Mouse (Mus musculus): ENCODE data around the gene Vangl2. TPM values are rescaled to one million over a fixed set of nuclear protein-coding genes. Genes with fewer than 3 reads are reported as not detected.

The Vangl2 gene
- polyA plus RNA-seq, 1 experiment from 2014 or later = 48.9 TPM

GRCm38 (mm10) chr1:171996701-171997100, 31.5 kb downstream of the Vangl2 start:
- peaks cover 5% of the 10 kb centered on the region; the same call in 1 of the 2 replicates for H3K4me1 ChIP-seq (replicated peaks; ENCODE audit: control insufficient read depth, insufficient read depth, low read length)
- DNase-seq (ENCODE audit: low spot score) (no peak), ATAC-seq (ENCODE audit: low FRiP score) (no peak)
- 74% methylated on average over 7 of the region's 7 CpGs for WGBS
- H3K9me3 ChIP-seq (ENCODE audit: control insufficient read depth, low read length) = no peaks in the 10 kb centered on the region
- 0 out of 2 replicates have a peak, but pooled peaks cover 7% of the 10 kb centered on the region for H3K36me3 ChIP-seq (replicated peaks; ENCODE audit: control insufficient read depth, insufficient read depth)
- H3K4me2 ChIP-seq (replicated peaks) = no peak overlapping the region
- no peak overlapping the region for H3K27ac ChIP-seq
- no peak overlapping the region for H3K4me3 ChIP-seq (replicated peaks; ENCODE audit: low read length)
- no peaks in the 10 kb centered on the region for H3K27me3 ChIP-seq (ENCODE audit: control insufficient read depth, insufficient read depth, low read length)
- H3K9ac ChIP-seq = no peak overlapping the region

DNA sequence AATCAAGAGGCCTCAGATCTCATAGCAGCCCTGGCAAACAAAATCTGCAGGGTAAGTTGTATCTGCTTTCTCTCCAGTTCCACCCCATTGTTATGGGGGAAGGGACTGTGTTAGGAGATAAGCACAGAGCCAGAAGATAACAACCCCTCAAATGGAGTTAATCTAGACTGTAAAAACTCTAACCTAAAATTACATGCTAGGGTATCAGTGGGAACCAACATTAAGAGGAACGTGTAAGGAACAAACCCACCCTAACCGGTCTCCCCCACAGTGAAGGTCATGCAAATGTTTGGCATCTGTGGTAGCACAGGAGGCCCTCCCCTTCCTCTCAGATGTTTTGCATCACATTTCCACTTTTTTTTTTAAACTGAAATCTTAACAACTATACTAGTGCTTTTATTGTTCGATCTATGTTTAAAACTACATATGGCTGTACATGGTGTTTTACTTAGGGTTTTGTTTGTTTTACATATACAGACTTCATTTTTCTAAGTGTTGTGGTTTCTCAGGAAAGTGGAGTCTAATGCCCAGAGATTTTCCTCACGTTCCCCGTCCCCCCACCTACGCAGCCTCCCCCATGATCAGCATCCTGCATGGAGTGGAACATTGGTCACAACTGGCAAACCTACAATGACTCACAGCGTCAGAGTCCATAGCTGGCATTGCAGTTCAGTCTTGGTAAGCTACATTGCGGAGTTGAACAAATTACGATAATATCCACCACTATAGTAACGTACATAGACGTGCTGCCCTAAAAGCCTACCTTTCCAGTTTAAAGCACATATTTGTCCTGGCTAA, 33.1 kb downstream of the Vangl2 start:
- Histone ChIP-seq H3K36me3 (replicated peaks; ENCODE audit: control insufficient read depth, insufficient read depth) (0 out of 2 replicates have a peak, but pooled peaks cover 7% of the 10 kb centered on the region), H3K27ac (no peak overlapping the region), H3K4me3 (replicated peaks; ENCODE audit: low read length) (no peak overlapping the region), H3K4me1 (replicated peaks; ENCODE audit: control insufficient read depth, insufficient read depth, low read length) (no peaks in the 10 kb centered on the region), H3K27me3 (ENCODE audit: control insufficient read depth, insufficient read depth, low read length) (no peaks in the 10 kb centered on the region), H3K9ac (no peak overlapping the region), H3K4me2 (replicated peaks) (no peak overlapping the region), H3K9me3 (ENCODE audit: control insufficient read depth, low read length) (no peaks in the 10 kb centered on the region)
- 86% methylated on average over 11 of the region's 11 CpGs for WGBS
- ATAC-seq (ENCODE audit: low FRiP score) = no peak
- no peak for DNase-seq (ENCODE audit: low spot score)

DNA sequence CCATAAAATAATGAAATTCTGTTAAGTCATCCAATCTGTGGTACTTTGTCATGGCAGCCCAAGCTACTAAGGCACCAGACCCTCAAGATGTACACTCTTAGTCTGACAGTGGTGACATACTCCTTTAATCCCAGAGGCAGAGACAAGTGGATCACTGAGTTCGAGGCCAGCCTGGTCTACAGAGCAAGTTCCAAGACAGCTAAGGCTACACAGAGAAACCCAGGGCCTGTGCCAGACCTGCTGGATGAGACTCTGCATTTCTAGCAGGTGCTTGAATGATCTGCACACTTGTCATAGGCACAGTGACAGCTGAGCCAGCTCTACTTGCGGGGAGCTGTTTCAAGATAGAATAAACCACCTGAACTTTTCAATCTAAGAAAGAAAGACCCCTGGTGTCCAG, 33.7 kb downstream of the Vangl2 start:
- ATAC-seq (ENCODE audit: low FRiP score) (no peak), DNase-seq (ENCODE audit: low spot score) (no peak)
- Histone ChIP-seq H3K36me3 (replicated peaks; ENCODE audit: control insufficient read depth, insufficient read depth) (0 out of 2 replicates have a peak, but pooled peaks cover 4% of the 10 kb centered on the region), H3K4me3 (replicated peaks; ENCODE audit: low read length) (no peak overlapping the region), H3K9me3 (ENCODE audit: control insufficient read depth, low read length) (no peaks in the 10 kb centered on the region), H3K9ac (no peak overlapping the region), H3K27me3 (ENCODE audit: control insufficient read depth, insufficient read depth, low read length) (no peaks in the 10 kb centered on the region), H3K27ac (no peak overlapping the region), H3K4me1 (replicated peaks; ENCODE audit: control insufficient read depth, insufficient read depth, low read length) (no peaks in the 10 kb centered on the region), H3K4me2 (replicated peaks) (no peak overlapping the region)
- 90% methylated on average over 2 of the region's 2 CpGs for WGBS

GRCm38 (mm10) chr1:171992901-171993530, 35.2 kb downstream of the Vangl2 start:
- Histone ChIP-seq H3K4me1 (replicated peaks; ENCODE audit: control insufficient read depth, insufficient read depth, low read length) (no peaks in the 10 kb centered on the region), H3K36me3 (replicated peaks; ENCODE audit: control insufficient read depth, insufficient read depth) (no peaks in the 10 kb centered on the region), H3K4me2 (replicated peaks) (no peak overlapping the region), H3K27me3 (ENCODE audit: control insufficient read depth, insufficient read depth, low read length) (no peaks in the 10 kb centered on the region), H3K9me3 (ENCODE audit: control insufficient read depth, low read length) (peaks cover 3% of the 10 kb centered on the region; the same call in 1 of the 2 replicates), H3K9ac (no peak overlapping the region), H3K4me3 (replicated peaks; ENCODE audit: low read length) (no peak overlapping the region), H3K27ac (no peak overlapping the region)
- 85% methylated on average over 4 of the region's 4 CpGs for WGBS
- no peak for ATAC-seq (ENCODE audit: low FRiP score)
- no peak for DNase-seq (ENCODE audit: low spot score)

- Histone ChIP-seq H3K27ac (no peak overlapping the region), H3K4me2 (replicated peaks) (no peak overlapping the region), H3K36me3 (replicated peaks; ENCODE audit: control insufficient read depth, insufficient read depth) (no peaks in the 10 kb centered on the region), H3K4me1 (replicated peaks; ENCODE audit: control insufficient read depth, insufficient read depth, low read length) (no peaks in the 10 kb centered on the region), H3K27me3 (ENCODE audit: control insufficient read depth, insufficient read depth, low read length) (no peaks in the 10 kb centered on the region), H3K9me3 (ENCODE audit: control insufficient read depth, low read length) (peaks cover 3% of the 10 kb centered on the region; the same call in 1 of the 2 replicates), H3K4me3 (replicated peaks; ENCODE audit: low read length) (no peak overlapping the region), H3K9ac (no peak overlapping the region)
- ATAC-seq (ENCODE audit: low FRiP score) (no peak), DNase-seq (ENCODE audit: low spot score) (no peak)
- WGBS = 88% methylated on average over 2 of the region's 2 CpGs
These were observed 36.4 kb downstream of the Vangl2 start for GRCm38 (mm10) chr1:171991883-171992282.

DNA sequence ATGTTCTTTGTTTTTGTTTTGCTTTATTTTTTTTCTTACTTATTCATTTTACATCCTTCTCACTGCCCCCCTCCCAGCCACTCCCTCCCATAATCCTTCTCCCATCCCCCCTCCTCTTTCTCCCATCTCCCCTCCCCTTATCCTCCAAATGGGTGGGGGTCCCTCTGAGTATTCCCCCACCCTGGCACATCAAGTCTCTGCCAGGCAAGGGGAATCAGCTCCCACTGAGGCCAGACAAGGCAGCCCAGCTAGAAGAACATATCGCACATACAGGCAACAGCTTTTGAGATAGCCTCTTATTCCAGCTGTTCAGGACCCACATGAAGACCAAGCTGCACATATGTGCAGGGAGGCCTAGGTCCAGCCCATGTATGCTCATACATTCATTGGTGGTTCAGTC, 44.1 kb downstream of the Vangl2 start:
- H3K9me3 ChIP-seq (ENCODE audit: control insufficient read depth, low read length) = peaks cover 8% of the 10 kb centered on the region; the same call in 1 of the 2 replicates
- 100% methylated on average over 1 of the region's 1 CpGs for WGBS
- H3K4me1 ChIP-seq (replicated peaks; ENCODE audit: control insufficient read depth, insufficient read depth, low read length) = no peaks in the 10 kb centered on the region
- no peaks in the 10 kb centered on the region for H3K36me3 ChIP-seq (replicated peaks; ENCODE audit: control insufficient read depth, insufficient read depth)
- no peak for DNase-seq (ENCODE audit: low spot score)
- no peak overlapping the region for H3K9ac ChIP-seq
- no peaks in the 10 kb centered on the region for H3K27me3 ChIP-seq (ENCODE audit: control insufficient read depth, insufficient read depth, low read length)
- ATAC-seq (ENCODE audit: low FRiP score) = no peak
- H3K27ac ChIP-seq = no peak overlapping the region
- H3K4me2 ChIP-seq (replicated peaks) = no peak overlapping the region
- no peak overlapping the region for H3K4me3 ChIP-seq (replicated peaks; ENCODE audit: low read length)

DNA sequence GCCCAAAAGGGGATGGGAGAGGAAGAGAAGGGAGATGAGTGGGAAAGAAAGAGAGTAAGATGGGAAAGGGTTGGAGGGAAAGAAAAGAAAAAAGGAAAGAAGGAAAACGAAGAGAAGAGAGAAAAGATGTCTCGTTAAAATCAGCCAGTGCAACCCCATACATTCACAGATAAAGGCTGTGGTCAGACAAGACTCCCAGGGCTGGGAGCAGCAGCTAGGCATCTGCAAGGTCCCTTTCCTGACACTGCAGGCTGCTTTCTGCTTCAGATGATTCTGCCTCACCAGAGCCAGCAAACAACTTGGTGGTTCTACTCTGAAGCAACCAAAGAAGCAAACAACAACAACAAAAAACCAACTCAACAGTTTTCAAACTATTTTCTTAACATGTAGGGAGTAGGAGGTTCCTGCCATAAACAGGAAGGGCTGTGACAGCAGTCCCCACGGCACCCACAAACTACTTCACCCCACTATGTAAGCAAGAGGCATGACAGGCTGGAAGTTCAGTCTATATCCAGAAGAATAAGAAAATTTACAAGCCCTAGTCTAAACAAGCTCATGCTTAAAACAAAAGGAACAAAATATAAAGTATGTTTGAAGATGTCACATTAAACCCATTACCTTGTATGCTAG, 44.8 kb downstream of the Vangl2 start:
- WGBS = 76% methylated on average over 3 of the region's 3 CpGs
- no peak overlapping the region for H3K4me2 ChIP-seq (replicated peaks)
- H3K4me1 ChIP-seq (replicated peaks; ENCODE audit: control insufficient read depth, insufficient read depth, low read length) = no peaks in the 10 kb centered on the region
- H3K27me3 ChIP-seq (ENCODE audit: control insufficient read depth, insufficient read depth, low read length) = no peaks in the 10 kb centered on the region
- peaks cover 8% of the 10 kb centered on the region; the same call in 1 of the 2 replicates for H3K9me3 ChIP-seq (ENCODE audit: control insufficient read depth, low read length)
- no peak overlapping the region for H3K4me3 ChIP-seq (replicated peaks; ENCODE audit: low read length)
- no peak for ATAC-seq (ENCODE audit: low FRiP score)
- H3K27ac ChIP-seq = no peak overlapping the region
- no peaks in the 10 kb centered on the region for H3K36me3 ChIP-seq (replicated peaks; ENCODE audit: control insufficient read depth, insufficient read depth)
- H3K9ac ChIP-seq = no peak overlapping the region
- no peak for DNase-seq (ENCODE audit: low spot score)

DNA sequence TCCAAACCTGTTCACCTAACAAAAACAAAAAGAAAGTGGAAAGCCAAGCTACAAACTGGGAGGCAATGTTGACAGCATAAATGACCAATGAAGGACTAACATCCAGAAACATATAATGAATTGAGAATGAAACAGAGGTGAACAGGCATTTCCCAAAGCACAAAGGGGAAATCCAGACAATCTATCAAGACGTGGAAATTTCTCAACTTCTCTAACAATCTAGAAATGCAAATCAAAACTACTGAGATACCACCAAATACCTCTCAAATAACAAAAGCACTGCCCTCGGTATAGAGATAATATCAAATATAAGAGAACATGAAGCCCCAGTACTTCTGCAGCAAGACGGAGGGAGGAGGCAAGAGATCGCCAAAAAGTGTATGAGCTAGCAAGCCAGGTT, 45.5 kb downstream of the Vangl2 start:
- ATAC-seq (ENCODE audit: low FRiP score) (no peak), DNase-seq (ENCODE audit: low spot score) (no peak)
- Histone ChIP-seq H3K27ac (no peak overlapping the region), H3K27me3 (ENCODE audit: control insufficient read depth, insufficient read depth, low read length) (no peaks in the 10 kb centered on the region), H3K4me3 (replicated peaks; ENCODE audit: low read length) (no peak overlapping the region), H3K4me2 (replicated peaks) (no peak overlapping the region), H3K36me3 (replicated peaks; ENCODE audit: control insufficient read depth, insufficient read depth) (no peaks in the 10 kb centered on the region), H3K4me1 (replicated peaks; ENCODE audit: control insufficient read depth, insufficient read depth, low read length) (no peaks in the 10 kb centered on the region), H3K9ac (no peak overlapping the region), H3K9me3 (ENCODE audit: control insufficient read depth, low read length) (0 out of 2 replicates have a peak, but pooled peaks cover 5% of the 10 kb centered on the region)
- WGBS = 83% methylated on average over 4 of the region's 4 CpGs

DNA sequence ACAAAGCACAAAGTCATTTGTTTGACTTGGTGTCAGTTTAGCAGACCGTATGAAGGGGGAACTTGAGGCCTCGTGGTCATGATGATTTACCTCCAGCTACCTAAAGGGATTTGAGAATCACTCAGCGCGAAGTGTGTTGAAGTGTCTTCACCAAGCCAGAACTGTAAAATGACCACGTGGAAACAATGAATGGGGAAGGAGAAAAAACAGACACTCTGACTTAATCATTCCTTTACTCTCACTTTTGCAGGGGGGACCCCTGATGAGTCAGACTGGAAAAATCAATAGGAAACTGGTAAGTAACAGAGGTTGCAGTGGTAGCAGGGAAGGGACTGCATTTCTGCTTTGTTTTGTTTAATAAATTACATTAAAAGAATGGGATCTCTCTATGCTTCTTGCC, 46.1 kb downstream of the Vangl2 start:
- WGBS = 68% methylated on average over 5 of the region's 5 CpGs
- H3K4me3 ChIP-seq (replicated peaks; ENCODE audit: low read length) = no peak overlapping the region
- no peak for ATAC-seq (ENCODE audit: low FRiP score)

More for the DNA sequence above, 46.1 kb downstream of the Vangl2 start:
- no peak for DNase-seq (ENCODE audit: low spot score)
- Histone ChIP-seq H3K9ac (no peak overlapping the region), H3K27ac (no peak overlapping the region), H3K4me2 (replicated peaks) (no peak overlapping the region), H3K9me3 (ENCODE audit: control insufficient read depth, low read length) (0 out of 2 replicates have a peak, but pooled peaks cover 5% of the 10 kb centered on the region), H3K27me3 (ENCODE audit: control insufficient read depth, insufficient read depth, low read length) (no peaks in the 10 kb centered on the region), H3K36me3 (replicated peaks; ENCODE audit: control insufficient read depth, insufficient read depth) (no peaks in the 10 kb centered on the region), H3K4me1 (replicated peaks; ENCODE audit: control insufficient read depth, insufficient read depth, low read length) (no peaks in the 10 kb centered on the region)
